Mouse (Mus musculus): ENCODE results near the gene Arfgef3.

Gene Arfgef3

GRCm38 (mm10) chr10:18743286-18744142 is at the start of gene Arfgef3:
Gene Arfgef3 (minus strand): TSS chr10:18743949.
- DNase-seq (ENCODE audit: low spot score): peak; percentile 4

- DNase-seq (ENCODE audit: low spot score): no peak
Measured at GRCm38 (mm10) chr10:18790063-18790462, 46.3 kb upstream of the Arfgef3 start.

GRCm38 (mm10) chr10:18788601-18789000 is 44.9 kb upstream of the Arfgef3 start:
- no peak for DNase-seq (ENCODE audit: low spot score)

- DNase-seq (ENCODE audit: low spot score): no peak
Measured at GRCm38 (mm10) chr10:18786693-18787092, 42.9 kb upstream of the Arfgef3 start, which contains the start of gene Gm4922. Gene Gm4922 (minus strand): TSS chr10:18786793.

- DNase-seq (ENCODE audit: low spot score): no peak
Measured at GRCm38 (mm10) chr10:18777546-18777945, 33.8 kb upstream of the Arfgef3 start.

GRCm38 (mm10) chr10:18772537-18773179 is 28.9 kb upstream of the Arfgef3 start:
- peak; percentile 1 for DNase-seq (ENCODE audit: low spot score)

GRCm38 (mm10) chr10:18769909-18770308 is 26.2 kb upstream of the Arfgef3 start:
- no peak for DNase-seq (ENCODE audit: low spot score)

- peak; percentile 51 for DNase-seq (ENCODE audit: low spot score)
Measured at GRCm38 (mm10) chr10:18760241-18760640, 16.5 kb upstream of the Arfgef3 start.

GRCm38 (mm10) chr10:18750057-18750456 is 6.3 kb upstream of the Arfgef3 start:
- no peak for DNase-seq (ENCODE audit: low spot score)

GRCm38 (mm10) chr10:18742086-18742485 is 1.7 kb downstream of the Arfgef3 start:
- DNase-seq (ENCODE audit: low spot score): no peak

GRCm38 (mm10) chr10:18741024-18741423 is 2.7 kb downstream of the Arfgef3 start:
- no peak for DNase-seq (ENCODE audit: low spot score)

GRCm38 (mm10) chr10:18728548-18728947 is 15.2 kb downstream of the Arfgef3 start:
- DNase-seq (ENCODE audit: low spot score): no peak

GRCm38 (mm10) chr10:18711436-18711835 is 32.3 kb downstream of the Arfgef3 start:
- no peak for DNase-seq (ENCODE audit: low spot score)

GRCm38 (mm10) chr10:18710949-18711348 is 32.8 kb downstream of the Arfgef3 start:
- no peak for DNase-seq (ENCODE audit: low spot score)

GRCm38 (mm10) chr10:18709836-18710235 is 33.9 kb downstream of the Arfgef3 start:
- DNase-seq (ENCODE audit: low spot score): no peak

GRCm38 (mm10) chr10:18708641-18709040 is 35.1 kb downstream of the Arfgef3 start:
- DNase-seq (ENCODE audit: low spot score): no peak

- no peak for DNase-seq (ENCODE audit: low spot score)
Measured at GRCm38 (mm10) chr10:18704393-18705120, 39.2 kb downstream of the Arfgef3 start.

GRCm38 (mm10) chr10:18701517-18701916 is 42.2 kb downstream of the Arfgef3 start:
- DNase-seq (ENCODE audit: low spot score): no peak

- no peak for DNase-seq (ENCODE audit: low spot score)
Measured at GRCm38 (mm10) chr10:18700117-18700516, 43.6 kb downstream of the Arfgef3 start.

GRCm38 (mm10) chr10:18699151-18699550 is 44.6 kb downstream of the Arfgef3 start:
- DNase-seq (ENCODE audit: low spot score): no peak

- no peak for DNase-seq (ENCODE audit: low spot score)
Measured at GRCm38 (mm10) chr10:18696461-18696860, 47.3 kb downstream of the Arfgef3 start.

GRCm38 (mm10) chr10:18688234-18688633 is 55.5 kb downstream of the Arfgef3 start:
- DNase-seq (ENCODE audit: low spot score): no peak
